Mouse (Mus musculus): ENCODE data around the gene Fbxo11.

- TF ChIP-seq CTCF (conservative IDR thresholded peaks at IDR 0.05; ENCODE audit: insufficient read depth, insufficient read length, low read depth, low read length) (peak; percentile 97), POLR2A (IDR thresholded peaks at IDR 0.05; ENCODE audit: low read depth, low read length) (no peak)
Measured at GRCm38 (mm10) chr17:87948965-87949584, 116.0 kb downstream of the Fbxo11 start.
